Mouse (Mus musculus): ENCODE results near the gene Upk1a. TPM values are rescaled to one million over a fixed set of nuclear protein-coding genes. Genes with fewer than 3 reads are reported as not detected.
A peak's percentile ranks its signal among the peaks of the same experiment; 100 is the strongest.

The Upk1a gene
- polyA plus RNA-seq, 1 experiment from 2014 or later, result 0.67 TPM

GRCm38 (mm10) chr7:30596093-30596492 lies 16.6 kb downstream of the Upk1a start:
- DNase-seq (ENCODE audit: low spot score, missing footprints), result no peak

DNA sequence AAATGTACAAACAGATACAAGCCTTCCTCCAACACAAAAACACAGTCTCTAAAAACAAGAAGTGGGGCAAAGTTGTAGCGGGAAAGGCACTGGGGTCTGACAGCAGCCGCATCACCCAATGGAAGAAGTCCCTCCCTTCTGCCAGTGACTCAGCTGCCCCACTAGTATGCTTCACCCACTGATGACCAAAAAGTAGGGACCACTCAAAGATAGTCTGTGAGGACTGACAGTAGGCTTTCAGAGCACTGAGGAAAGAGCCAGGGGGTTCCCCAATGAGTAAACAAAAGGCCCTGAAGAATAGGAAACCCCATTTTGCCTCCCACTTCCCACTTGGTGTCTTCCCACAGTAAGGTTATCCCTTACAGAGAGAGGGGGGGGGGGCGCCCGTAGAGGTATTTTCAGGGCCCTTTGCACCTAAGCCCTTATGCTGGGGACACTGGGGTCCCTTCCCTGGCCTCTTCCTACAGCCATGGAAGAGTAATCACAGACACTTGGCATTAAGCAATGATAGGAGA lies 18.1 kb downstream of the Upk1a start:
- peak; percentile 12 for DNase-seq (ENCODE audit: low spot score, missing footprints)
- no peak overlapping the region for H3K4me2 ChIP-seq
- no peak for ATAC-seq (ENCODE audit: low FRiP score)
- H3K36me3 ChIP-seq (ENCODE audit: control insufficient read depth, insufficient read depth, low read length), result no peaks in the 10 kb centered on the region
- H3K4me3 ChIP-seq (ENCODE audit: low read depth, low read length), result no peak overlapping the region
- WGBS, result 73% methylated on average over 4 of the region's 4 CpGs
- H3K27me3 ChIP-seq (ENCODE audit: control insufficient read depth, insufficient read depth, low read length), result no peaks in the 10 kb centered on the region
- no peak overlapping the region for H3K27ac ChIP-seq (ENCODE audit: low read depth, low read length)
- peaks cover 5% of the 10 kb centered on the region; the same call in 1 of the 2 replicates for H3K4me1 ChIP-seq (ENCODE audit: control insufficient read depth, insufficient read depth, low read length)
- H3K9ac ChIP-seq (ENCODE audit: low read length), result no peak overlapping the region
- no peaks in the 10 kb centered on the region for H3K9me3 ChIP-seq (ENCODE audit: control insufficient read depth, low read length)

More at GRCm38 (mm10) chr7:30596093-30596492, 16.6 kb downstream of the Upk1a start:
- Histone ChIP-seq H3K27me3 (ENCODE audit: control insufficient read depth, insufficient read depth, low read length) (no peaks in the 10 kb centered on the region), H3K4me1 (ENCODE audit: control insufficient read depth, insufficient read depth, low read length) (no peaks in the 10 kb centered on the region), H3K9me3 (ENCODE audit: control insufficient read depth, low read length) (no peaks in the 10 kb centered on the region), H3K27ac (ENCODE audit: low read depth, low read length) (no peak overlapping the region), H3K36me3 (ENCODE audit: control insufficient read depth, insufficient read depth, low read length) (no peaks in the 10 kb centered on the region), H3K4me2 (no peak overlapping the region), H3K4me3 (ENCODE audit: low read depth, low read length) (no peak overlapping the region), H3K9ac (ENCODE audit: low read length) (no peak overlapping the region)
- 85% methylated on average over 5 of the region's 5 CpGs for WGBS
- no peak for ATAC-seq (ENCODE audit: low FRiP score)

- Histone ChIP-seq H3K9me3 (ENCODE audit: control insufficient read depth, low read length) (no peaks in the 10 kb centered on the region), H3K4me2 (no peak overlapping the region), H3K4me1 (ENCODE audit: control insufficient read depth, insufficient read depth, low read length) (peaks cover 5% of the 10 kb centered on the region; the same call in 1 of the 2 replicates), H3K9ac (ENCODE audit: low read length) (no peak overlapping the region), H3K27me3 (ENCODE audit: control insufficient read depth, insufficient read depth, low read length) (no peaks in the 10 kb centered on the region), H3K36me3 (ENCODE audit: control insufficient read depth, insufficient read depth, low read length) (no peaks in the 10 kb centered on the region), H3K4me3 (ENCODE audit: low read depth, low read length) (no peak overlapping the region), H3K27ac (ENCODE audit: low read depth, low read length) (no peak overlapping the region)
- ATAC-seq (ENCODE audit: low FRiP score), result no peak
- DNase-seq (ENCODE audit: low spot score, missing footprints), result peak; percentile 26
- 79% methylated on average over 10 of the region's 10 CpGs for WGBS
Measured at GRCm38 (mm10) chr7:30593579-30594509, 18.8 kb downstream of the Upk1a start.

GRCm38 (mm10) chr7:30592772-30593423 lies 19.7 kb downstream of the Upk1a start:
- DNase-seq (ENCODE audit: low spot score, missing footprints) (peak; percentile 62), ATAC-seq (ENCODE audit: low FRiP score) (no peak)
- peaks cover 5% of the 10 kb centered on the region; the same call in 1 of the 2 replicates for H3K4me1 ChIP-seq (ENCODE audit: control insufficient read depth, insufficient read depth, low read length)
- H3K9me3 ChIP-seq (ENCODE audit: control insufficient read depth, low read length), result no peaks in the 10 kb centered on the region
- no peak overlapping the region for H3K4me2 ChIP-seq
- H3K9ac ChIP-seq (ENCODE audit: low read length), result no peak overlapping the region
- no peaks in the 10 kb centered on the region for H3K36me3 ChIP-seq (ENCODE audit: control insufficient read depth, insufficient read depth, low read length)
- WGBS, result 65% methylated on average over 5 of the region's 5 CpGs
- no peaks in the 10 kb centered on the region for H3K27me3 ChIP-seq (ENCODE audit: control insufficient read depth, insufficient read depth, low read length)
- no peak overlapping the region for H3K27ac ChIP-seq (ENCODE audit: low read depth, low read length)
- no peak overlapping the region for H3K4me3 ChIP-seq (ENCODE audit: low read depth, low read length)

- DNase-seq (ENCODE audit: low spot score, missing footprints) (no peak), ATAC-seq (ENCODE audit: low FRiP score) (no peak)
- Histone ChIP-seq H3K36me3 (ENCODE audit: control insufficient read depth, insufficient read depth, low read length) (peaks cover 1% of the 10 kb centered on the region; the same call in 1 of the 2 replicates), H3K4me1 (ENCODE audit: control insufficient read depth, insufficient read depth, low read length) (peaks cover 17% of the 10 kb centered on the region), H3K27me3 (ENCODE audit: control insufficient read depth, insufficient read depth, low read length) (no peaks in the 10 kb centered on the region), H3K9me3 (ENCODE audit: control insufficient read depth, low read length) (no peaks in the 10 kb centered on the region), H3K4me2 (no peak overlapping the region), H3K27ac (ENCODE audit: low read depth, low read length) (no peak overlapping the region), H3K4me3 (ENCODE audit: low read depth, low read length) (no peak overlapping the region), H3K9ac (ENCODE audit: low read length) (no peak overlapping the region)
- 39% methylated on average over 4 of the region's 4 CpGs for WGBS
Measured at GRCm38 (mm10) chr7:30591605-30591951, 21.1 kb downstream of the Upk1a start.

DNA sequence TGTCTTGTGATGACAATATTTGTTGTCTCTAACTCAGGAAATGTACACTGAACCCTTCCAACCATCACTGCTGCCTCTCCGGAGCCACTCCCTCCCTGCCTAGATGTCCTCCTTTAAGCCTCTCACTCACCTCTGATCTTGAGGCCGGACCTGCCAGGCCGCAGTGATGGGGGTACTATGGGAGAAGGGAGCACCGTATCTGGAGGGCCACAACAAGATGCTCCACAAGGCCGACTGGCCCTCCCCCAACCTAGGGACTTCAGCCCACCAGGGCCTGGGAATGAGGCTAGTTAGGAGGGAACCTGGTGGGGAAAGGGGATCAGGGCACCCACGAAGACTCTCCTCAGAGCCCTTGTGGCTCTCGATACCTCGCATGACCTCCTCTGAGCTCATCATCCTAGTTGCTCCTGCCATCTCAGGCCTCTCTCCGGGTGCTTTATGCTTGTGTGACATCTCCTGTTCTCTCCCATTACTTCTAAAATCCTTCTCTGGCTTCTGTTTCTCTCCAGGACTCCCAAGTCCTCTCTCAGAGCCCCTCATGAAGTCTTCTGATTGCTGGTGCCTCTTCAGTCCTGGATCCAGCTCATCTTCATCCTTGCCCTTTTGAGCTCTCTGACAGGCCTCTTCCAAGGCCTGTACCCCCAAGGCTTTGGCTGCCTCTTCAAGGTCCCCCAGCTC lies 21.6 kb downstream of the Upk1a start:
- H3K36me3 ChIP-seq (ENCODE audit: control insufficient read depth, insufficient read depth, low read length), result peaks cover 6% of the 10 kb centered on the region; the same call in 1 of the 2 replicates
- no peak overlapping the region for H3K4me2 ChIP-seq
- peaks cover 17% of the 10 kb centered on the region for H3K4me1 ChIP-seq (ENCODE audit: control insufficient read depth, insufficient read depth, low read length)
- 87% methylated on average over 9 of the region's 9 CpGs for WGBS
- no peaks in the 10 kb centered on the region for H3K27me3 ChIP-seq (ENCODE audit: control insufficient read depth, insufficient read depth, low read length)
- ATAC-seq (ENCODE audit: low FRiP score) (no peak), DNase-seq (ENCODE audit: low spot score, missing footprints) (no peak)
- no peak overlapping the region for H3K9ac ChIP-seq (ENCODE audit: low read length)
- H3K27ac ChIP-seq (ENCODE audit: low read depth, low read length), result no peak overlapping the region
- H3K9me3 ChIP-seq (ENCODE audit: control insufficient read depth, low read length), result no peaks in the 10 kb centered on the region
- no peak overlapping the region for H3K4me3 ChIP-seq (ENCODE audit: low read depth, low read length)

DNA sequence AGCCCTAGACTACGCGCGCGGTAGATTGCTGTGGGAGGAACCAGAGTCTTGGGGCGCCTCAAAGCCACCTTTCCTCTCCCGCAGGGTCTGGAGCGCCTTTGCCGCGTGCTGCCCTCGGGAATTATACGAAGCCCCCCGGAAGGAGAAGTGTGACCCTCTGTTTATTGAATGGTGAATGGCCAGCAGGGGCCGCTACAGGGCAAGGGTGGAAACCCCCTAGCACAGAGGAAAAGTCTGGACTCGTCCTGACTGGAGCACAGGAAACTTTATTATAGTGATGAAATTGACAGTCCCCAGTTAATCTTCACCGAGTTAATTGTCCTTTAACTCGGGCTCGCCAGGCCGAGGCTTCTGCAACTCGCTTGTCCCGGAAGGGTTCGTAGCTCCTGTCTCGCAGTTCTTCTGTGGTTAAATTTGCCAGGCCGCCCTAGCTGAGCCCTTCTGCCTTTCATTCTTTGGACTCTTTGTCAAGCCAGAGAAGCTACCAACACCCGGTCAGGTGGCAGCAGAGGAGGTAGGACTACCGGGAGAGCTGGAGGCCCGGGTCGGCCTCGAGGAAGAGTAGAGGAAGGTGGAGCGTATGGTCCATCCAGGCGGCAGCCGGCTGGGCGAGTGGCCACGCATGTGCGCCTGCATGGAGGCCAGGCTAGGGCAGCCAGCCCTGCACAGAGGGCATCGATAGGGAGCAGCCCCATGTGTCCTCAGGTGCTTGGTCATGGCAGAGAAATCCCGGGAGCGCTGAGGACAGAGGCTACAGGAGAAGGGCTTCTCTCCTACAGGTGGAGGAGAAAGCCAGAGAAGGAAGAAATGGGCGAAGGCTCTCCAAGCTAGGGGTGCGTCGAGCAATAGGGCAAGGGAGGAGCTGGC lies 23.0 kb downstream of the Upk1a start:
- DNase-seq (ENCODE audit: low spot score, missing footprints) (peak; percentile 99), ATAC-seq (ENCODE audit: low FRiP score) (peak; percentile 64)
- Histone ChIP-seq H3K27me3 (ENCODE audit: control insufficient read depth, insufficient read depth, low read length) (no peaks in the 10 kb centered on the region), H3K4me1 (ENCODE audit: control insufficient read depth, insufficient read depth, low read length) (peaks cover 17% of the 10 kb centered on the region), H3K4me2 (peak overlapping the region; percentile 77), H3K36me3 (ENCODE audit: control insufficient read depth, insufficient read depth, low read length) (peaks cover 12% of the 10 kb centered on the region; the same call in 1 of the 2 replicates), H3K9me3 (ENCODE audit: control insufficient read depth, low read length) (no peaks in the 10 kb centered on the region), H3K9ac (ENCODE audit: low read length) (peak overlapping the region; percentile 71), H3K27ac (ENCODE audit: low read depth, low read length) (peak overlapping the region; percentile 81), H3K4me3 (ENCODE audit: low read depth, low read length) (peak overlapping the region; percentile 96)
- 33% methylated on average over 39 of the region's 40 CpGs for WGBS
